Mouse (Mus musculus): ENCODE results near the gene Adgrd1. TPM values are rescaled to one million over a fixed set of nuclear protein-coding genes. Genes with fewer than 3 reads are reported as not detected.

The Adgrd1 gene
- total RNA-seq (2023): 0.31 TPM

GRCm38 (mm10) chr5:129096511-129096910 is at the start of gene Adgrd1:
Adgrd1 (plus strand) TSS chr5:129096750.

Other genes starting within 250 kb of the Adgrd1 start
- not detected for gene Rimbp2, start 143.3 kb upstream of the Adgrd1 start, total RNA-seq (2023)
- 40.1 TPM for gene Stx2, start 88.2 kb upstream of the Adgrd1 start, total RNA-seq (2023)
- 96.1 TPM for gene Ran, start 76.7 kb upstream of the Adgrd1 start, total RNA-seq (2023)